Mouse (Mus musculus) urinary bladder, postnatal 4 days (tissue): ENCODE measurements around the gene Usp17lb.
"Not testable (repeated sequence)": the region's sequence is repeated elsewhere in the genome, so short reads cannot be mapped to it uniquely, and the experiment has no call there.

Experiments used
- DNase-seq, 2 experiments: peaks; one replicate each; pipeline ENCODE4 v3.0.0; 2021 to 2022; ENCODE audit warnings: low spot score in 2 of 2

The Usp17lb gene

GRCm38 (mm10) chr7:104842503-104842902 is at the start of gene Usp17lb:
Gene Usp17lb, minus strand, starts transcription at chr7:104842603.
- no peak for DNase-seq

GRCm38 (mm10) chr7:104877731-104878130 is 35.3 kb upstream of the Usp17lb start, which contains the start of gene Olfr665:
Gene Olfr665, plus strand, starts transcription at chr7:104878031.
- DNase-seq = no peak

GRCm38 (mm10) chr7:104861381-104861780 is 19.0 kb upstream of the Usp17lb start:
- no peak for DNase-seq

DNA sequence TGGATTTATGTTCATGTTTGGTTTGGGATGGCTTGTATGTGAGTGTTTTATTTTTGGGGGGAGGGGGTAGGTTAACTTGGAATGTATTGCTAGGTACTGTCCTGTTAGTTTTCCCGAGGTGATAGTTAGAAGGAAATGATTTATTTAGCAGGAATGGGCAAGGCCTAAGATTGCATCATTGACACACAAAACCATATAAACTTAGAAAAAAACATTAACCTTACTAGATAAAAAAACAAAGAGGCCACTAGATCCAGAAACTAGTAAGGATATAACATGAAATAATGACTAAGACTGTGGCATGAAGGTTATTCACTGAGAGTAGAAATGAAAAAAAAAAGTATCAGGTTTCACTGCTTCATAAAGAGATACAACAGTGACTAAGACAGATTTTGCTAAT is 15.3 kb upstream of the Usp17lb start:
- DNase-seq = no peak

- DNase-seq = not testable (repeated sequence)
Observed at GRCm38 (mm10) chr7:104856709-104857108, 14.3 kb upstream of the Usp17lb start, which contains the start of gene Usp17la. Gene Usp17la, plus strand, starts transcription at chr7:104857009.

DNA sequence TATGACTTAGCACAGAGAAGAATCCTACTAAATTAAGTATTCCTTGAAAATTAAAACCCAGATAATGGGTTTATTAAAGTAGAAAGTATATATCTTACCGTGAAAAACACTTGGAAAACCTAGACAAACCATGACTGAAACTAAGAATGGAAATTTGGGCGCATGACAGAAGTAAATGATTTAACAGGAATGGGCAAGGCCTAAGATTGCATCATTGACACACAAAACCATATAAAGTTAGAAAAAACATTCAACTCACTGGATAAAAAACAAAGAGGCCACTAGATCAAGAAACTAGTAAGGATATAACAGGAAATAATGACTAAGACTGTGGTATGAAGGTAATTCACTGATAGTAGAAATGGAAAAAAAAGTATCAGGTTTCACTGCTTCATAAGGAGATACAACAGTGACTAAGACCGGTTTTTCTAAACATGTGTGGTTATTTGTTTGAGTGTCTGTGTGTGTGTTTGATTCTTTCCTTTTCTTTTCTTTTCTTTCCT is 12.9 kb upstream of the Usp17lb start:
- no peak for DNase-seq

GRCm38 (mm10) chr7:104851546-104851945 is 9.1 kb upstream of the Usp17lb start:
- not testable (repeated sequence) for DNase-seq

DNA sequence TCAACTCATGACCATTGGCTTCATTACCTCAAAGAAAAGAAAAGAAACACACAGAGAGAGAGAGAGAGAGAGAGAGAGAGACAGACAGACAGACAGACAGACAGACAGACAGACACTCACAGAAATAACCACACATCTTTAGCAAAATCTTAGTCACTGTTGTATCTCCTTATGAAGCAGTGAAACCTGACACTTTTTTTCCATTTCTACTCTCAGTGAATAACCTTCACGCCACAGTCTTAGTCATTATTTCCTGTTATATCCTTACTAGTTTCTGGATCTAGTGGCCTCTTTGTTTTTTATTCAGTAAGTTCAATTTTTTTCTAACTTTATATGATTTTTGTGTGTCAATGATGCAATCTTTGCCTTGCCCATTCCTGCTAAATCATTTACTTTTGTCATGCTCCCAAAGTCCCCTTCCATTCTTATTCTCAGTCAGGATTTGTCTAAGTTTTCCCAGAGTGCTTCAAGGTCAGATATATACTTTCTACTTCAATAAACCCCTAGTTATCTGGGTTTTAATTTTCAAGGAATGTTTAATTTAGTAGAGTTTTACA is 1.4 kb upstream of the Usp17lb start:
- DNase-seq = no peak

- not testable (repeated sequence) for DNase-seq
Observed at GRCm38 (mm10) chr7:104810335-104810734, 32.1 kb downstream of the Usp17lb start.

- no peak for DNase-seq
Observed at GRCm38 (mm10) chr7:104790796-104791195, 51.6 kb downstream of the Usp17lb start.
